Mouse (Mus musculus): Measurements from ENCODE around the gene Capn2. TPM values are rescaled to one million over a fixed set of nuclear protein-coding genes. Genes with fewer than 3 reads are reported as not detected.
A peak's percentile ranks its signal among the peaks of the same experiment; 100 is the strongest.

Gene Capn2
- polyA plus RNA-seq, 1 experiment from 2014 or later = 105 TPM

DNA sequence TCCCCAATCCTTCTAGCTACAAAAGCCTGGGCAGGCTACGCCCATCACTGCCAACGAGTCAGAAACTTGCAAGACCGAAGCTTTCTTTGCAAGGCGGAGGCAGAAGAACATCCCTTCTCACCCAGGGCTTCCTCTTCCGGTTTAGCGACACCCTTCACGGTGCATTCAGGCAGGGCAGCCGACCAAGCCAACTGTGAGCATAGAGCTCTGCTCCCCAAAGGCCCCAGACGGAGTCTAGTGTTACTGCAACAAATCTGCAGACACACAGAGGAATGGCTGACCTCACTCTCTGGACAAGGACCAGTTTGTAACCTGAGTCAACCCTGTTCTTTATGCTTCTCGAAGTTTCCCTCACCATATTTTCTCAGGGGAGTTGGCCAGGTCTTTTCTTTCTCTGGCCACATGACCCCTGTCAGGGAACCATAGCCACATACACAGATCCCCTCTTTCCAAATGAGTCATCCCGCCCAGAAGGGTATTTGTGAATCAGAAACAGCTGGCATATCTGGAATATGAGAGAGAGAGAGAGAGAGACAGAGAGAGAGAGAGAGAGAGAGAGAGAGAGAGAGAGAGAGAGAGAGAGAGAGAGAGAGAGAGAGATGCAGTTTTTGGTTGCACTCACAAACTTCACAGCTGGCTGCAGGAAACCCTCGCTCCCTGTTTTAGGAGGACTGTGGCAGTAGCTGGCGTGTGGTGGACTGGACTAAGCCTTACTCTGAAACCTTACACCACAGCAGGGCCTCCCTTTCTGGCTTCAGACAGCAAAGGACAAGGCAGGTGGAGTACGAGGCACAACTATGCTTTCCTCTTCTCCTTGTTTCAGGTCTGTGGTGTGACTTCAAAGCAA, 2.9 kb upstream of the Capn2 start:
- 20% methylated on average over 14 of the region's 14 CpGs for WGBS
- H3K36me3 ChIP-seq = peaks cover 2% of the 10 kb centered on the region; the same call in 1 of the 2 replicates
- peak; percentile 62 for DNase-seq (ENCODE audit: low spot score)
- peaks cover 21% of the 10 kb centered on the region for H3K27me3 ChIP-seq (ENCODE audit: insufficient read depth, poor library complexity, severe bottlenecking)
- H3K4me1 ChIP-seq (replicated peaks) = peaks cover 44% of the 10 kb centered on the region
- no peak overlapping the region for H3K4me3 ChIP-seq
- peak overlapping the region; percentile 54; the same call in 1 of the 2 replicates for H3K27ac ChIP-seq
- H3K9me3 ChIP-seq = no peaks in the 10 kb centered on the region

GRCm38 (mm10) chr1:182519341-182519740, 1.9 kb upstream of the Capn2 start:
- H3K36me3 ChIP-seq = peaks cover 7% of the 10 kb centered on the region; the same call in 1 of the 2 replicates
- peaks cover 47% of the 10 kb centered on the region for H3K4me1 ChIP-seq (replicated peaks)
- H3K27ac ChIP-seq = no peak overlapping the region
- WGBS = 76% methylated on average over 5 of the region's 5 CpGs
- H3K9me3 ChIP-seq = no peaks in the 10 kb centered on the region
- no peak for DNase-seq (ENCODE audit: low spot score)
- H3K27me3 ChIP-seq (ENCODE audit: insufficient read depth, poor library complexity, severe bottlenecking) = peaks cover 21% of the 10 kb centered on the region
- H3K4me3 ChIP-seq = no peak overlapping the region

DNA sequence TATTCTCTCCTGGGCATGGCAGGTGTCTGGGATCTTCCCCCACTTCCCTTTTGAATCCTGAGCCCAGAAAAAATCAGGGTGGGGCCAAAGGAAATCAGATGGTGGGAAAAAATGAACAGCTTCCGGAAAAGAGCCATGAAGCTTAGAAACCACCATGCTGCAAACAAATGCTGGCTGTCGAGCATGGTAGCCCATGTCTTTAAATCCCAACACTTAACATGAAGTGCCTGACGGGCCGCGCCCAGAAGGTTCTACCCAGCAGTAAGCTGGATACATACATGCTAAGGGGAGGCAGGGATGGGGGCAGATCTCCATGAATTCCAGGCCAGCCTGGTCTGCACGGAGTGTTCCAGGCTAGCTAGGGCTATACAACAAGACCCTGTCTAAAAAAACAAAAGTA, 1.4 kb upstream of the Capn2 start:
- Histone ChIP-seq H3K4me3 (no peak overlapping the region), H3K9me3 (no peaks in the 10 kb centered on the region), H3K27ac (no peak overlapping the region), H3K27me3 (ENCODE audit: insufficient read depth, poor library complexity, severe bottlenecking) (peaks cover 21% of the 10 kb centered on the region), H3K36me3 (peaks cover 7% of the 10 kb centered on the region; the same call in 1 of the 2 replicates), H3K4me1 (replicated peaks) (peaks cover 47% of the 10 kb centered on the region)
- no peak for DNase-seq (ENCODE audit: low spot score)
- WGBS = 90% methylated on average over 6 of the region's 6 CpGs

DNA sequence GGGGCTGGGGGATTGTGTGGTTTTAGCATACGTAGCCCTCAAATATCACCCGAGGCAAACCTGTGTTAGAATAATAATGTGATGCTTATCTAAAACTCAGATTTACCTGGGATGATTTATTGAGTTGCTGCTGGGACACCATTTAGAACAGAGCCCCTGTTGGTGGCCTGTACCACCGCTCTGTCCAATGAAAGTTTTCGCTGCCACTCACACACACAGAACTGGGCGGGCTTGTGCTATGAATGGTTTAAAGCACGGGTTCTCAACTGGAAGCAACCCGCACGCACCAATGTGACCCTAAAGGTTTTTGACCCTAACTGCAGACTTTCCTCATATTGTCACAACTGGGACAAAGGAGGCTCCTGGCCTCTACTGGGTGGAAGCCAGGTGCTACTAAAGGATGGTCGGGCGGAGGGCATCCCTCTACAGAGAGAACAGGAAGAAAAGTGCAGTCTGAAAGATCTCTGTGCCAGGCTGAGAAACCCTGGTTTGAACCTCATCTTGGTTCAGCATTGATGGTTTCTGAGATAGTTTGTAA, 804 bp upstream of the Capn2 start:
- DNase-seq (ENCODE audit: low spot score) = no peak
- WGBS = 49% methylated on average over 10 of the region's 10 CpGs
- Histone ChIP-seq H3K4me1 (replicated peaks) (peaks cover 47% of the 10 kb centered on the region), H3K27ac (no peak overlapping the region), H3K4me3 (no peak overlapping the region), H3K9me3 (no peaks in the 10 kb centered on the region), H3K27me3 (ENCODE audit: insufficient read depth, poor library complexity, severe bottlenecking) (peaks cover 21% of the 10 kb centered on the region), H3K36me3 (peaks cover 7% of the 10 kb centered on the region; the same call in 1 of the 2 replicates)

DNA sequence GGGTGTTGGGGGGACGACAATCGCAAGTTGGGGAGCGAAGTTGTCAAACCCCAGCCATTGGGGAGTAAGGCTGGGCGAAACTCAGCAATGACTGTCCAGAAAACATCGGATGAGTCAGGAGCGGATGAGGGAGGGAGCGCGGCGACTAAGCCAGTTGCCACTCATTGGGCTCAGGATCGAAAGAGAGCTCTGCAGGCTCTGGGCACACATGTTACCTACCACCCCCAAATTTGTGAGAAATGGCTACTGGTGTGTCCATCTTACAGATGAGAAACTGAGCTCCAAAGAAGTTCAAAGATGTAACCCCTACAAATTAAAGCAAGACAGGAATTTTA, 236 bp upstream of the Capn2 start:
- peaks cover 47% of the 10 kb centered on the region for H3K4me1 ChIP-seq (replicated peaks)
- H3K9me3 ChIP-seq = no peaks in the 10 kb centered on the region
- peaks cover 21% of the 10 kb centered on the region for H3K27me3 ChIP-seq (ENCODE audit: insufficient read depth, poor library complexity, severe bottlenecking)
- H3K27ac ChIP-seq = peak overlapping the region; percentile 97
- H3K4me3 ChIP-seq = peak overlapping the region; percentile 82
- DNase-seq (ENCODE audit: low spot score) = no peak
- peaks cover 10% of the 10 kb centered on the region for H3K36me3 ChIP-seq
- WGBS = 1% methylated on average over 10 of the region's 10 CpGs

GRCm38 (mm10) chr1:182514803-182515590, 2.4 kb downstream of the Capn2 start:
- 88% methylated on average over 10 of the region's 10 CpGs for WGBS
- Histone ChIP-seq H3K27ac (no peak overlapping the region), H3K36me3 (peaks cover 34% of the 10 kb centered on the region), H3K4me3 (no peak overlapping the region), H3K27me3 (ENCODE audit: insufficient read depth, poor library complexity, severe bottlenecking) (peaks cover 18% of the 10 kb centered on the region), H3K9me3 (no peaks in the 10 kb centered on the region), H3K4me1 (replicated peaks) (peaks cover 39% of the 10 kb centered on the region)
- DNase-seq (ENCODE audit: low spot score) = no peak

DNA sequence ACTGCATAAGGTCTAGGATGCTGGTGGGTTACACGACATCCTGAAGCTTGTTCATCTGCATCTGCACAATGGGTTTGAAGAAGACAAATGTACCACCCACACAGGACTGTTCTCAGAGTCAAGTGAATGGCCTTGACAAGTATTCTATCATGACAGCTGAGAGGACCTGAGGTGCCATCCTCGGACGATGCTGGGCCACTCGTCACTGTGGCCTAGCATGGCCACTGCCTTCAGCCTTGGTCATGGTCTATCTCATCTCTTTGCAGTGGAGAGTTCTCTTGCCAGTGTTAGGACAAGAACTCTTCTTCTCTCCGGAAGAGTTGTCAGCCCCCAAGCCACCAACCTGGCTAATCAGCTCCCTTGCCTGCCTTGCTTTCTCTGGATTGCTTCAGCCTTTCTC, 3.7 kb downstream of the Capn2 start:
- 89% methylated on average over 5 of the region's 5 CpGs for WGBS
- Histone ChIP-seq H3K4me1 (replicated peaks) (peaks cover 41% of the 10 kb centered on the region), H3K9me3 (no peaks in the 10 kb centered on the region), H3K4me3 (no peak overlapping the region), H3K27ac (no peak overlapping the region), H3K36me3 (peaks cover 47% of the 10 kb centered on the region), H3K27me3 (ENCODE audit: insufficient read depth, poor library complexity, severe bottlenecking) (peaks cover 8% of the 10 kb centered on the region)
- no peak for DNase-seq (ENCODE audit: low spot score)

DNA sequence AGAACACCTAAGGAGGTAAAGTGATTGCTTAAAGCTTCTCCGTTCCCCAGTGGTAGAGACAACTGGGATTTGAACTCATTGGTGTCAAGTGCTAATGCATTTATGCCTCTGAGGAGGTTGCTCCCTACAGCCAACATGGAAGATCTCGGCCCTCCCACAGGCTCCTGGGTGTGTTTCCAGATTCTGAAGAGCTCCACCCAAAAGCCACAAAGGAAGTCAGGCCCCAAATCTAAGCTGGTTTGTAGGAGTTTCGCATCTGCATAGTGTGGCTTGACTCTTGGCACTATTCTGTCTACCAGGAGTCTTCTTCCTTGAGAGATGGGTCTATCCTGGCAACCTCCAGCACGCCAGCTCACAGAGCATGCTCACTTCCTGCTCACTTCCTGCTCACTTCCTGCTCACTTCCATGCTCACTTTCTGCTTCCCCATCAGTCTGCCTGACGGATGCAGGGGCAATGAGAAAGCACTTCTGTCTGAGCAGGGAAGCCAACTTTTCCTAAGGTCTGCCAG, 4.5 kb downstream of the Capn2 start:
- peaks cover 52% of the 10 kb centered on the region for H3K36me3 ChIP-seq
- no peak overlapping the region for H3K27ac ChIP-seq
- DNase-seq (ENCODE audit: low spot score) = no peak
- no peaks in the 10 kb centered on the region for H3K9me3 ChIP-seq
- H3K4me3 ChIP-seq = no peak overlapping the region
- H3K4me1 ChIP-seq (replicated peaks) = peaks cover 36% of the 10 kb centered on the region
- peaks cover under 1% of the 10 kb centered on the region for H3K27me3 ChIP-seq (ENCODE audit: insufficient read depth, poor library complexity, severe bottlenecking)
- 93% methylated on average over 5 of the region's 5 CpGs for WGBS

- Histone ChIP-seq H3K4me1 (replicated peaks) (peaks cover 25% of the 10 kb centered on the region), H3K27ac (no peak overlapping the region), H3K4me3 (no peak overlapping the region), H3K9me3 (no peaks in the 10 kb centered on the region), H3K36me3 (peaks cover 52% of the 10 kb centered on the region), H3K27me3 (ENCODE audit: insufficient read depth, poor library complexity, severe bottlenecking) (no peaks in the 10 kb centered on the region)
- DNase-seq (ENCODE audit: low spot score) = no peak
- 65% methylated on average over 8 of the region's 8 CpGs for WGBS
Measured at GRCm38 (mm10) chr1:182511778-182512177, 5.6 kb downstream of the Capn2 start.

DNA sequence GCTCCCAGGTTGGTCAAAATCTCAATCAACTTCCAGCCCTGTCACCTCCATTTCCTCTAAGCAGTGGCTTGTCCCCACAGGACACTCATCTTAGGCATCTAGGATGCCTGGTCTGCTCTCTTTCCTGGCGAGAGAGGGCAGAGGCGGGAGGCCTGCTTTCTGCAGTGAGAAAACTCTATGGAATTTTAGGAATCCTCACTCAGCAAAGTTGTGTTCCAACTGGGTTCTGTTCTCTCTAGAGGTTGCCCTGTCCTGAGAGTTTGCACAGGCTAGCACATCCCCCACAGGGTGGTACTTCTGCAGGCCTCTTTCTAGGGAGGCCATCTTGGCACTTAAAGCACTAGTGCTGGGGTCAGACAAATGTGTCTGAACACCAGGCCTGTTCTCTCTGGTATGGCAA, 6.3 kb downstream of the Capn2 start:
- H3K4me3 ChIP-seq = no peak overlapping the region
- no peak for DNase-seq (ENCODE audit: low spot score)
- no peak overlapping the region for H3K27ac ChIP-seq
- peaks cover 58% of the 10 kb centered on the region for H3K36me3 ChIP-seq
- H3K9me3 ChIP-seq = no peaks in the 10 kb centered on the region
- no peaks in the 10 kb centered on the region for H3K27me3 ChIP-seq (ENCODE audit: insufficient read depth, poor library complexity, severe bottlenecking)
- H3K4me1 ChIP-seq (replicated peaks) = peaks cover 17% of the 10 kb centered on the region
- WGBS = 76% methylated on average over 2 of the region's 2 CpGs

DNA sequence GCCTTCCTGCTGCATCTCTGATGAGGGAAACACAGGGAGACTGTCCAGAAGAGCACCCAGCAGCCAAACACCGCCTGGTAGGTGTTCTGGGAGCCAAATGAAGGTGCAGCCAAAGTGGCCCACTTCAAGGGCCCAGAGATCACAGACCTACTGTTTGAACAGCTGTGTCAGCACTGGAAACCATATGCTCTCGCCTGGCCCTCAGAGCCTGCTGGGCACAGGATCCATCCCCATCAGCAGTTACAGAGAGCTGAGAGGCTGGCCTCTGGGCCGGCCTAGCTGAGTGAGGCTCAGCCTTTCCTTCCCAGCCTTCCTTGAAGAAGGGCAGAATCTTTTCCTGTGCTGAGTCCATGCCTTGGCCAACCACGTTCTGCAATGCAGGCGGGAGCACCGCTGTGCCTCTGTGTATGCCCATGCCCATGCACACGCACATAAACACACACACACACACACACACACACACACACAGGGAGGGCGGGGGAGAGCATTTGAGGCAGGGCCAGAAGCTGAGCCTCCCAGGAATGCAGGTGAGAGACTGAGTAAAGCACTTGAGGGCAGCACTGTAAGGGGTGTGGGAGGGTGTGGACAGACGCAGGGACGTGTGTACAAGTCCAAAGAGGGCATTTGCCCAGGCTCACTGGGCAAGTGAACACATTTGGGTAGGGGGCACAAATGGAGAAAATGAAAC, 8.2 kb downstream of the Capn2 start:
- H3K27ac ChIP-seq = no peak overlapping the region
- peaks cover 15% of the 10 kb centered on the region for H3K4me1 ChIP-seq (replicated peaks)
- no peak for DNase-seq (ENCODE audit: low spot score)
- H3K27me3 ChIP-seq (ENCODE audit: insufficient read depth, poor library complexity, severe bottlenecking) = no peaks in the 10 kb centered on the region
- H3K9me3 ChIP-seq = no peaks in the 10 kb centered on the region
- H3K4me3 ChIP-seq = no peak overlapping the region
- 70% methylated on average over 10 of the region's 10 CpGs for WGBS
- H3K36me3 ChIP-seq = peaks cover 63% of the 10 kb centered on the region

DNA sequence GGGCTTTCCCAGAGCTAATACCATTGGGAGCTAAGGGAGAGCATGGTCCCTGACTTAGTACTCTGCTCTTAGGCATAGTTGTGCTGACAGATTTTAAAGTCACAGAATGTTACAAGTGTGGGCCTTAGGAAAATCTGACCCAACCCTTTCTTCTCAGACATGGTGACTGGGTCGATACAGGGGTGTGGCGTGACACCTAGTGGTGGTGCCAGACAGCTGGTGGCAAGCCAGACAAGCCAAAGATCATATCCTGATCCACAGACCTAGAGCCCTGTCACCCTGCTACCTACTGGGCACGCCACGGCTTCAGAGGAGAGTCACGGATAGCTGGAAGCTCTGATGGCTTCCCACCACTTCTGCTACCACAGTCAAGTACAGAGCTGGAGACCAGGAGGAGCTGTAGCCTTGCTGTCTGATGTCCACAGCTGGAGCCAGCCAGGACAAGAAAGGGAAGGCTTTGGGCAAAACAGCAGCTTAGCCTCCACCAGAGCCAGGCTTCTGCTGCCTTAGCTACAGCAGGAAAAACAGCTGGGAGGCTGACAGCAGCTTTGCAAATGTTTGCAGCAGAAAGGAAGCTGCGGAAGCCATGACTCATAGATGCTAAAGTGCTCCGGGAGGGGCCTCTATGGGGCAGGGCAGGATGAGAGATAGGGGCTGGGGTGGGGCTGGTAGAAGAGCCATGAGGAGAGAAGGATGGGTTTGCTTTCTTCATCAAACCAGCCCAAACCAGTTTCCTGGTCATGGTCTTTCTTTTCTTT, 11.0 kb downstream of the Capn2 start:
- H3K4me3 ChIP-seq = no peak overlapping the region
- H3K4me1 ChIP-seq (replicated peaks) = peaks cover 25% of the 10 kb centered on the region
- H3K27me3 ChIP-seq (ENCODE audit: insufficient read depth, poor library complexity, severe bottlenecking) = no peaks in the 10 kb centered on the region
- peaks cover 49% of the 10 kb centered on the region for H3K36me3 ChIP-seq
- H3K27ac ChIP-seq = no peak overlapping the region
- H3K9me3 ChIP-seq = no peaks in the 10 kb centered on the region
- DNase-seq (ENCODE audit: low spot score) = no peak
- 71% methylated on average over 7 of the region's 7 CpGs for WGBS

Measured in hindbrain, embryonic 10.5 days (tissue).